Mouse (Mus musculus) liver, embryonic 15.5 days (tissue): Measurements from ENCODE around the gene Prdx4. TPM values are rescaled to one million over a fixed set of nuclear protein-coding genes. Genes with fewer than 3 reads are reported as not detected.

Source experiments
- ATAC-seq: fragments of 200-750 bp; cut with Nextera tagmentation; 2 replicates; pipeline ENCODE4 v1.8.0; 2017; ENCODE audit warnings: moderate number of reproducible peaks, mild to moderate bottlenecking, moderate library complexity; ENCODE audit not compliant: insufficient read depth
- H3K27ac ChIP-seq: fragments of 300-500 bp; sonication (generic); replicated peaks from 2 replicates; pipeline ENCODE4 v1.5.1; 2015; ENCODE audit warnings: mild to moderate bottlenecking, inconsistent platforms
- H3K27me3 ChIP-seq: fragments of 300-500 bp; sonication (generic); 2 replicates; pipeline ENCODE4 v1.6.1; 2015; ENCODE audit warnings: mild to moderate bottlenecking, inconsistent platforms
- H3K36me3 ChIP-seq: fragments of 300-500 bp; sonication (generic); replicated peaks from 2 replicates; pipeline ENCODE4 v1.6.1; 2015; ENCODE audit warnings: moderate library complexity, mild to moderate bottlenecking, inconsistent platforms
- H3K4me1 ChIP-seq: fragments of 300-500 bp; sonication (generic); replicated peaks from 2 replicates; pipeline ENCODE4 v1.6.1; 2015; ENCODE audit warnings: inconsistent platforms
- H3K4me2 ChIP-seq: fragments of 300-500 bp; sonication (generic); 2 replicates; pipeline ENCODE4 v1.6.1; 2015; ENCODE audit warnings: moderate library complexity, mild to moderate bottlenecking, inconsistent platforms
- H3K4me3 ChIP-seq: fragments of 300-500 bp; sonication (generic); replicated peaks from 2 replicates; pipeline ENCODE4 v1.5.1; 2015; ENCODE audit warnings: mild to moderate bottlenecking, inconsistent platforms
- H3K9ac ChIP-seq: fragments of 300-500 bp; sonication (generic); 2 replicates; pipeline ENCODE4 v1.6.1; 2015; ENCODE audit warnings: moderate library complexity, mild to moderate bottlenecking, inconsistent platforms
- H3K9me3 ChIP-seq: fragments of 300-500 bp; sonication (generic); replicated peaks from 2 replicates; pipeline ENCODE4 v1.6.1; 2016; ENCODE audit warnings: inconsistent platforms
- WGBS: fragments of 180-500 bp; shearing (Covaris S2); methylation state at CpG from one replicate; pipeline ENCODE4 v1.1.7; 2015; ENCODE audit warnings: mixed read lengths; ENCODE audit not compliant: insufficient replicate concordance; 5-methylcytosine and 5-hydroxymethylcytosine counted together
- polyA plus RNA-seq: library from polyadenylated mRNA; unstranded; fragments of >200 nt; fragmentation: Nextera tagmentation; extraction: Ambion mirVana; gene quantifications from 2 replicates; pipeline ENCODE4 v1.2.1, GENCODE M21; 2015

Gene Prdx4
- polyA plus RNA-seq, 1 experiment from 2014 or later: 185 TPM

- Histone ChIP-seq H3K4me2 (no peak overlapping the region), H3K9ac (no peak overlapping the region), H3K9me3 (no peaks in the 10 kb centered on the region), H3K4me3 (no peak overlapping the region), H3K36me3 (no peaks in the 10 kb centered on the region), H3K27ac (no peak overlapping the region), H3K4me1 (no peaks in the 10 kb centered on the region), H3K27me3 (no peaks in the 10 kb centered on the region)
- ATAC-seq: no peak
- 55% methylated on average over 4 of the region's 4 CpGs for WGBS
Observed at GRCm38 (mm10) chrX:155278483-155278882, 62.1 kb downstream of the Prdx4 start.

Other genes starting within 250 kb of the Prdx4 start
- not detected in 2 replicates for gene Magea2, start 247.1 kb downstream of the Prdx4 start, polyA plus RNA-seq
- gene Cldn34b2, start 212.3 kb downstream of the Prdx4 start, polyA plus RNA-seq: not detected in 2 replicates
- 101 and 104 TPM in 2 replicates for gene Sat1, start 124.3 kb downstream of the Prdx4 start, polyA plus RNA-seq
- gene Acot9, start 78.3 kb downstream of the Prdx4 start, polyA plus RNA-seq: 10.9 and 12.0 TPM in 2 replicates